Mouse (Mus musculus): ENCODE results near the gene Gm20772. TPM values are rescaled to one million over a fixed set of nuclear protein-coding genes. Genes with fewer than 3 reads are reported as not detected.
"Not testable (repeated sequence)": the region's sequence is repeated elsewhere in the genome, so short reads cannot be mapped to it uniquely, and the experiment has no call there.

Gene Gm20772
- polyA plus RNA-seq (2016; fragmentation: Nextera tagmentation; extraction: Ambion mirVana) = not detected in 2 replicates

- H3K4me1 ChIP-seq; H3K27ac ChIP-seq (replicated peaks); H3K27me3 ChIP-seq (replicated peaks; ENCODE audit: low read depth, poor library complexity, severe bottlenecking); DNase-seq (ENCODE audit: low spot score); H3K36me3 ChIP-seq (replicated peaks); H3K9me3 ChIP-seq; H3K4me3 ChIP-seq: not testable (repeated sequence)
Measured at GRCm38 (mm10) chrY:17874441-17874840, at the start of gene Gm20772, which contains the start of gene Gm20831. Gene Gm20772 (plus strand): TSS chrY:17874741. Gene Gm20831 (plus strand): TSS chrY:17874741.

DNA sequence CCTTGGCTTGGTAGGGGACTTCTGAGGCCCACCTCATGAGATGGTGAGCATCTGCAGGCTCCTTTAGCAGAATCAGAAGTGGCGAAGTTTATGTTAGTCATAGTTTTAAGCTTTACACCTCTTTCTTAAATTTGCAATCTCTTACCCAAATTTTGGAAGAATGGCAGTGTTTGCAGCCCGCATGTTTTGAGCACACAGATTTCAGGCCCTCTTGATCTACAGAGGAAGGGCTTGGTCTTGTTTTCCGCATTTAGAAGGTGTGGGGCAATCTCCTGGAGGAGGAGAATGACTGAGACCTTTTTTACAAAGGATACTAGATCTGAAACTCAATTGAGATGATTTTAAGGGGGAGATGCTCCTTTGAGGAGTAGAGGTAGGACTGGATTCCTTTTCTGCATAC is 28.4 kb upstream of the Gm20772 start, which contains the start of gene Gm21904:
Gene Gm21904 (minus strand): TSS at position 101 of the 400 bp plus-strand sequence.
- H3K9me3 ChIP-seq; DNase-seq (ENCODE audit: low spot score); H3K4me3 ChIP-seq; H3K27me3 ChIP-seq (replicated peaks; ENCODE audit: low read depth, poor library complexity, severe bottlenecking); H3K27ac ChIP-seq (replicated peaks); H3K36me3 ChIP-seq (replicated peaks); H3K4me1 ChIP-seq: not testable (repeated sequence)
- WGBS = no CpG with 5 or more reads among the region's 3 CpGs

Other genes starting within 250 kb of the Gm20772 start
- not detected in 2 replicates for gene Gm21904, start 28.5 kb upstream of the Gm20772 start, polyA plus RNA-seq (2016; fragmentation: Nextera tagmentation; extraction: Ambion mirVana)
- gene Gm20831, start within 50 bp of the Gm20772 start, polyA plus RNA-seq (2016; fragmentation: Nextera tagmentation; extraction: Ambion mirVana) = not detected in 2 replicates
- not detected in 2 replicates for gene Srsy, start 62.6 kb downstream of the Gm20772 start, polyA plus RNA-seq (2016; fragmentation: Nextera tagmentation; extraction: Ambion mirVana)
- not detected in 2 replicates for gene Gm21764, start 187.1 kb downstream of the Gm20772 start, polyA plus RNA-seq (2016; fragmentation: Nextera tagmentation; extraction: Ambion mirVana)
- not detected in 2 replicates for gene Ssty1, start 214.4 kb downstream of the Gm20772 start, polyA plus RNA-seq (2016; fragmentation: Nextera tagmentation; extraction: Ambion mirVana)

Measured in embryonic facial prominence, embryonic 10.5 days (tissue).